ENCODE assay signal across 28 mouse cellular contexts in genomic region chr8:125069733-125070132, GRCm38 (mm10). TPM values are rescaled to one million over a fixed set of nuclear protein-coding genes. Genes with fewer than 3 reads are reported as not detected.
A peak's percentile ranks its signal among the peaks of the same experiment; 100 is the strongest.
DNase-seq lines count a peak whose midpoint lies in the region; ATAC-seq and TF ChIP-seq lines count a peak whose summit lies in the region.
"Had no signal": no experiment of that assay in that cellular context is flagged by ENCODE, and none has a peak within 500 bp of the region (broad histone marks: within the 10 kb centered on the region; RNA-seq: fewer than 3 reads in every experiment).

No protein-coding gene starts in this region.

- peaks cover 9% of the 10 kb centered on the region for H3K4me1 ChIP-seq in cerebellum, adult 2 months (ENCODE audit: control insufficient read depth, insufficient read depth, low read length)
- H3K4me1 ChIP-seq in liver, postnatal 0 days (ENCODE audit: insufficient read depth): 0 out of 2 replicates have a peak, but pooled peaks cover 4% of the 10 kb centered on the region

- no peaks in the 10 kb centered on the region for H3K27me3 ChIP-seq in cerebellum, adult 2 months (ENCODE audit: control insufficient read depth, insufficient read depth, low read length)
- H3K27me3 ChIP-seq in liver, postnatal 0 days (ENCODE audit: insufficient read depth, low read length): no peaks in the 10 kb centered on the region
- H3K27me3 ChIP-seq: embryonic facial prominence, embryonic 13.5 days; heart, embryonic 13.5 days; lung, embryonic 15.5 days; stomach, embryonic 15.5 days had no signal

- TF ChIP-seq EP300 in liver, postnatal 0 days (IDR thresholded peaks at IDR 0.05; ENCODE audit: low read depth): no peak

- no peak for TF ChIP-seq CTCF in cerebellum, adult 2 months (IDR thresholded peaks at IDR 0.05; ENCODE audit: borderline replicate concordance, insufficient read depth, low read depth, low read length)
- no peak for TF ChIP-seq CTCF in layer of hippocampus, adult 2 months (conservative IDR thresholded peaks at IDR 0.05)
- no peak for TF ChIP-seq CTCF in liver, postnatal 0 days (IDR thresholded peaks at IDR 0.05; ENCODE audit: low read depth)

- no peak overlapping the region for H3K9ac ChIP-seq in liver, postnatal 0 days (replicated peaks)
- H3K9ac ChIP-seq: embryonic facial prominence, embryonic 13.5 days; heart, embryonic 13.5 days; liver, embryonic 14.5 days; lung, embryonic 15.5 days; midbrain, embryonic 12.5 days; stomach, embryonic 15.5 days had no signal

- peak; percentile 23 to 57 for DNase-seq in cerebellum, adult 2 months
- no peak for DNase-seq in cerebellum, adult 9-10 months
- no peak for DNase-seq in layer of hippocampus, adult 2 months (ENCODE audit: low spot score in 2 of 2)
- DNase-seq in layer of hippocampus, adult 11-12 months (ENCODE audit: low spot score): no peak
- DNase-seq in 416B (ENCODE audit: low read depth): peak; percentile 41
- DNase-seq in retina, postnatal 1 day: peak; percentile 66
- DNase-seq in liver, postnatal 0 days: no peak
- DNase-seq: adrenal gland, adult 2 months; adrenal gland, postnatal 36 days; cerebellum, adult 8-10 months; cerebellum, postnatal 36 days; embryo, embryonic 11 days; heart, adult 2 months; heart, postnatal 10 days; kidney, adult 9 months; kidney, postnatal 10 days; liver; right cerebral cortex, postnatal 25 days had no signal

- no peak overlapping the region for H3K4me3 ChIP-seq in cerebellum, adult 2 months (replicated peaks; ENCODE audit: insufficient read depth, low read depth, low read length)
- H3K4me3 ChIP-seq in layer of hippocampus, adult 2 months: no peak overlapping the region
- no peak overlapping the region for H3K4me3 ChIP-seq in liver, postnatal 0 days (ENCODE audit: low read depth, low read length)
- H3K4me3 ChIP-seq: embryonic facial prominence, embryonic 13.5 days; erythroblast, embryonic 14.5 days; heart, adult 2 months; heart, embryonic 13.5 days; lung, embryonic 15.5 days; midbrain, embryonic 12.5 days; stomach, embryonic 15.5 days had no signal

- TF ChIP-seq POLR2A in cerebellum, adult 2 months (IDR thresholded peaks at IDR 0.05; ENCODE audit: borderline replicate concordance, insufficient read depth, low read length): no peak

- no peaks in the 10 kb centered on the region for H3K9me3 ChIP-seq in liver, postnatal 0 days (ENCODE audit: low read length)
- H3K9me3 ChIP-seq: embryonic facial prominence, embryonic 13.5 days; heart, embryonic 13.5 days; lung, embryonic 15.5 days; midbrain, embryonic 12.5 days; stomach, embryonic 15.5 days had no signal

- WGBS in cerebellum, adult 2 months: 23% methylated on average over 6 of the region's 6 CpGs
- 67% methylated on average over 6 of the region's 6 CpGs for WGBS in liver, postnatal 0 days (ENCODE audit: insufficient replicate concordance)

- no peak overlapping the region for H3K27ac ChIP-seq in cerebellum, adult 2 months (ENCODE audit: insufficient read depth, low read length)
- H3K27ac ChIP-seq in layer of hippocampus, adult 2 months: peak overlapping the region; percentile 97
- H3K27ac ChIP-seq in liver, postnatal 0 days (ENCODE audit: low read depth): no peak overlapping the region
- H3K27ac ChIP-seq: embryonic facial prominence, embryonic 13.5 days; heart, adult 2 months; heart, embryonic 13.5 days; liver, embryonic 14.5 days; lung, embryonic 15.5 days; midbrain, embryonic 12.5 days; stomach, embryonic 15.5 days had no signal

- no peak for ATAC-seq in liver, postnatal 0 days
- ATAC-seq: activated CD4-positive, CD25-positive, alpha-beta regulatory T cell, adult 4 months; forebrain, embryonic 16.5 days; intestine, postnatal 0 days had no signal

- no peaks in the 10 kb centered on the region for H3K36me3 ChIP-seq in liver, postnatal 0 days (replicated peaks; ENCODE audit: insufficient read depth, low read length)
- H3K36me3 ChIP-seq: embryonic facial prominence, embryonic 13.5 days; heart, embryonic 13.5 days; lung, embryonic 15.5 days; midbrain, embryonic 12.5 days; stomach, embryonic 15.5 days had no signal

- H3K4me2 ChIP-seq in liver, postnatal 0 days (ENCODE audit: low read depth, low read length): no peak overlapping the region
- H3K4me2 ChIP-seq: embryonic facial prominence, embryonic 13.5 days; heart, embryonic 13.5 days; lung, embryonic 15.5 days; midbrain, embryonic 12.5 days; stomach, embryonic 15.5 days had no signal

RNA-seq across cellular contexts. Expression of gene Disc1, which starts 15.7 kb away (rescaled TPM):
- polyA plus RNA-seq in cerebellum, adult 2 months (2012; rRNA removed): 1.2 and 1.4 TPM in 2 replicates
- 1 to 10 TPM; 5.6 to 6.1 TPM for total RNA-seq in layer of hippocampus, adult 2 months (2021)
- polyA plus RNA-seq in liver, postnatal 0 days (2015; fragmentation: Nextera tagmentation; extraction: Ambion mirVana): 0.19 and 0.22 TPM in 2 replicates
- polyA plus RNA-seq: erythroblast, embryonic 14.5 days had no signal

RNA-seq across cellular contexts. Expression of gene Tsnax, which starts 56.9 kb away (rescaled TPM):
- 185 and 201 TPM in 2 replicates for polyA plus RNA-seq in cerebellum, adult 2 months (2012; rRNA removed)
- 100 to 1,000 TPM; 150 to 154 TPM for total RNA-seq in layer of hippocampus, adult 2 months (2021)
- polyA plus RNA-seq in liver, postnatal 0 days (2015; fragmentation: Nextera tagmentation; extraction: Ambion mirVana): 28.2 and 29.5 TPM in 2 replicates

Comparison
In these comparisons a context has a peak if more than half of its experiments do, and no peak if none do; other contexts are left out.
1. DNase-seq: peak in cerebellum, adult 2 months (2 of 2), 416B (single experiment) and retina, postnatal 1 day (single experiment); none in cerebellum, adult 9-10 months (single experiment), layer of hippocampus, adult 2 months (0 of 2), layer of hippocampus, adult 11-12 months (single experiment) and liver, postnatal 0 days (single experiment).